Mouse (Mus musculus): ENCODE measurements around the gene Eln. TPM values are rescaled to one million over a fixed set of nuclear protein-coding genes. Genes with fewer than 3 reads are reported as not detected.

Eln gene
- total RNA-seq (2014; fragmentation: Nextera tagmentation) (not detected in 2 replicates), total RNA-seq (2017) (0.06 and 0.22 TPM in 2 replicates), polyA plus RNA-seq (2012) (not detected in 2 replicates)

DNA sequence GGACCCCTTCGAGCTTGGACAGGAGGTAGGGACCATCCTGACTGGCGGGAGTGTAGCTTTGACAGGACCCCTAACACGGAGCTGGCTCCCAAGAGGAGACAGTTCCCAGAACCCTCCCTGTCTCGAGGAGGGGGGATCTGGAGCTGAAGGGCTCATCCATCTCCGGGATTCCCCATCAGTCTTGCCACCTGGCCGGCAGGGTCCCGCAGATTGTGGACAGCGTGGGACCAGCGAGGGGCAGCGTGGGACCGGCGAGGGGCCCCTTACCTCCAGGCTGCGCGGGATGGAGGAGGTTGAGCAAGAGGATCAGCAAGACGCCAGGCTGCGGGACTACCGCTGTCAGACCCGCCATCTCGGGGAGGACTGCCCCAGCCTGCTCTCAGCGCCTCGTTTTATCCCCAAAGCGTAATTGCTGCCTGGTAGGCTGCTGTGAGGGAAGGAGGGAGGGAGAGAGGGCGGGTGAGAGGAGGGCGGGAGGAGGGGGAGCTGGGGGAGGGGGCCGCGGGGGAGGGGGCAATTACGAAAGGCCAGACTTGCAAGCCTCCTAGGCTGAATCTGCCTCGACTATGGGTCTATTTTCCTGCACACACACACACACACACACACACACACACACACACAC lies at the start of gene Eln:
Gene Eln (minus strand): TSS at position 434 of the 622 bp plus-strand sequence.
- H3K36me3 ChIP-seq (replicated peaks), result no peaks in the 10 kb centered on the region
- H3K4me3 ChIP-seq (ENCODE audit: low read depth, low read length), result no peak within 1 kb of the TSS; the same call in 1 of the 2 replicates
- peaks cover 10% of the 10 kb centered on the region; the same call in 1 of the 2 replicates for H3K27me3 ChIP-seq (ENCODE audit: insufficient read depth, low read length)
- no peaks in the 10 kb centered on the region for H3K9me3 ChIP-seq (replicated peaks)
- no peaks in the 10 kb centered on the region for H3K4me1 ChIP-seq (ENCODE audit: insufficient read depth, low read depth, low read length)
- DNase-seq (ENCODE audit: low spot score), result no peak
- ATAC-seq (ENCODE audit: extremely low read depth, insufficient number of reproducible peaks, low FRiP score, poor library complexity, severe bottlenecking), result no peak
- TF ChIP-seq TAL1 (conservative IDR thresholded peaks at IDR 0.05; ENCODE audit: low read depth, low read length) (no peak), GATA1 (IDR thresholded peaks at IDR 0.05; ENCODE audit: borderline replicate concordance, low read length) (no peak), CTCF (IDR thresholded peaks at IDR 0.05; ENCODE audit: low read depth, low read length) (no peak), GATA2 (IDR thresholded peaks at IDR 0.05; ENCODE audit: borderline replicate concordance, low read depth, low read length) (no peak), POLR2AphosphoS5 (IDR thresholded peaks at IDR 0.05; ENCODE audit: insufficient replicate concordance, low read depth, low read length) (no peak)

DNA sequence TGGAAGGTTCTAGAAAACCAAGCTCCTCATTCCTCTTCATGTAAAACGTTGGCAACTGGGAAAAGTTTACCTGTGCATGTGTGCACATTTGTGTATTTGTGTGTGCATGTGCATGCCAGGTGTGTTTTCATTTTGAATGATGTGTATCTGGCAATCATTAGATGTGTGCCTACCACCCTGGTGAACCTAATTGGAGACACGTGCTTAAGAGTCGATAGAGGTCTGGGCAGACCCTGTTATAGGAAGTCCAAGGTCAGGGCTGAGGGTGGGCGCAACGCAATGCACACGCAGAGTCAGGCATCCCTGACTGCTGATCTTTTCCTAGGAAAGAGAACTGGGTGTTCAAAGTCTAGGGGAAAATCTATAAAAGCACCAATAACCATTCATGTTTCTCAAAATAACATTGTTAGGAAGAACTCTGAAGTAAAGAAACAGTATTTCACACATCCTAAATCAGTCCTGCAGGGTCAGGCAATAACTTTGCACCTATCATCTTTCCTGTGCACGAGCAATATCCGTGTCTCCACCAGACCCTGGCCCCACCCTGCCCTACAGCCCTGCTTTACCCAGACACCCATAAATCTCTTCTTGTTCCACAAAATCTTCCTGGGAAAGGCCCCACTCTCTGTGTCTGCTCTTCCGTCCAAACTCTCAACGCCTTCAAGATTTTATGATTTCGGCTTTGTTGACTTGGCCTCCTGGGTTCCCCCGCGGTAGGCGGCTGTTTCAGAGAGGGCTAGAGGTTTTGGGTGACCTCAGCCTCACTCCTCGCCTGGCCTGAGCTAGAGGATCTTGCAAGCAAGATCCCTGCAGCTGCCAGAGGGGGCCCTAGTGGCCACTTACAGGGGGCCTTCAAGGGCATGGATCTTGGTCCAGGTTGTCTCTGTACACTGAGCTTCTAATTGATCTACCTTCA lies 43.2 kb upstream of the Eln start:
- peaks cover 3% of the 10 kb centered on the region for H3K9me3 ChIP-seq (replicated peaks)
- no peaks in the 10 kb centered on the region for H3K27me3 ChIP-seq (ENCODE audit: insufficient read depth, low read length)
- no peak overlapping the region for H3K4me3 ChIP-seq (ENCODE audit: low read depth, low read length)
- no peak for ATAC-seq (ENCODE audit: extremely low read depth, insufficient number of reproducible peaks, low FRiP score, poor library complexity, severe bottlenecking)
- TF ChIP-seq POLR2AphosphoS5 (IDR thresholded peaks at IDR 0.05; ENCODE audit: insufficient replicate concordance, low read depth, low read length) (no peak), TAL1 (conservative IDR thresholded peaks at IDR 0.05; ENCODE audit: low read depth, low read length) (no peak), GATA1 (IDR thresholded peaks at IDR 0.05; ENCODE audit: borderline replicate concordance, low read length) (no peak), GATA2 (IDR thresholded peaks at IDR 0.05; ENCODE audit: borderline replicate concordance, low read depth, low read length) (no peak), CTCF (IDR thresholded peaks at IDR 0.05; ENCODE audit: low read depth, low read length) (no peak)
- H3K36me3 ChIP-seq (replicated peaks), result no peaks in the 10 kb centered on the region
- DNase-seq (ENCODE audit: low spot score), result no peak
- H3K4me1 ChIP-seq (ENCODE audit: insufficient read depth, low read depth, low read length), result no peaks in the 10 kb centered on the region

DNA sequence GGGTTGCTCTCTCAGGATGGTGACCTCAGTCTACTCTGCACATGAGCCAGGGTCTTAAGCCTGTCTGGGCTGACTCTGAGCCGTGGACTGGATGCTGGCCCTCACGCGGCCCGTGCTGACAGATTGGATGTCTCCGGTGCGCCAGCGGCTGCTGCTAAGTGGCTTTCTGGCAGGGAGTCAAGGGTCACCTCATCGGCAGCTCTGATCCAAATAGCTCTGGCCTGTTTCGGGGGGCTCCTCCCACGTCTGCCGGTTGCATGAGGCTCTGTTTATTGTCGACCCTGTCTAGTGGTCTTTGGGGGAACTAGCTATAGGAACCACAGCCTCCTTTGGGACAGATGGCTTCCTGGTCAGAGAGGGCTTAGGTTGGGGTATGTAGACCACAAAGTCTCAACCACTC lies 41.1 kb upstream of the Eln start:
- ATAC-seq (ENCODE audit: extremely low read depth, insufficient number of reproducible peaks, low FRiP score, poor library complexity, severe bottlenecking) (no peak), DNase-seq (ENCODE audit: low spot score) (no peak)
- TF ChIP-seq GATA2 (IDR thresholded peaks at IDR 0.05; ENCODE audit: borderline replicate concordance, low read depth, low read length) (no peak), GATA1 (IDR thresholded peaks at IDR 0.05; ENCODE audit: borderline replicate concordance, low read length) (no peak), CTCF (IDR thresholded peaks at IDR 0.05; ENCODE audit: low read depth, low read length) (no peak), TAL1 (conservative IDR thresholded peaks at IDR 0.05; ENCODE audit: low read depth, low read length) (no peak), POLR2AphosphoS5 (IDR thresholded peaks at IDR 0.05; ENCODE audit: insufficient replicate concordance, low read depth, low read length) (no peak)
- Histone ChIP-seq H3K36me3 (replicated peaks) (no peaks in the 10 kb centered on the region), H3K9me3 (replicated peaks) (peaks cover 3% of the 10 kb centered on the region), H3K4me1 (ENCODE audit: insufficient read depth, low read depth, low read length) (no peaks in the 10 kb centered on the region), H3K27me3 (ENCODE audit: insufficient read depth, low read length) (no peaks in the 10 kb centered on the region), H3K4me3 (ENCODE audit: low read depth, low read length) (no peak overlapping the region)

DNA sequence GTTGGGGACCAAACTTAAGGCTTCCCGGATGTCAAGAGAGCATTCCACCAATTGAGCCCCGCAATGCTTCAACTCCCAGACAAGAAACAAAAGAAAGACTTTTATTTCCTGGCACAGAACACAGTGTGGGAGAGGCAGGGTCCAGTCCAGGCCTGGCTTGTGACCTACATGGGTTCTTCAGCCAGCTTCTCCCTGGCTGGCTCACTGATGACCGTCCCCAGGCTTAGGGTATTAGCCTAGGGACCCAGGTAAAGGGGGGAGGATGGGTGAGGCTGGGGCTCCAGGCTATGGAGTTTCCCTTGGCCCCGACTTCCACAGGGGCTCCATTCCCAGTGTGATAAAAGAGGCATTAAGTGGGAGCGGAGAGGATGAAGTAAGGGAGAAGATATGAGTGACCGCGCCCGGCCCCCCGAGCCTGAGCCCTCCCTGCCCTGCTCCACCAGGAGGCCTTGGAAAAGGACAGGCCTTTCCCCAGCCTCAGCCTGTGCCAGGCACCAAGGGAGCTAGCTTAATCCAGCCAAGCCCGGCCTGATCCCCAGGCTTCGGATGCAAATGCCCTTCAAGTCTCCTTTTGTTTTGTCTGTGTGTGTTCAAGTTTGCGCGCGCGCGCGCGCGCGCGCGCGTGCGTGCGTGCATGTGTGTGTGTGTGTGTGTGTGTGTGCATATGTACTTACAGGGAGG lies 38.7 kb upstream of the Eln start:
- Histone ChIP-seq H3K27me3 (ENCODE audit: insufficient read depth, low read length) (no peaks in the 10 kb centered on the region), H3K9me3 (replicated peaks) (no peaks in the 10 kb centered on the region), H3K4me1 (ENCODE audit: insufficient read depth, low read depth, low read length) (no peaks in the 10 kb centered on the region), H3K4me3 (ENCODE audit: low read depth, low read length) (no peak overlapping the region), H3K36me3 (replicated peaks) (no peaks in the 10 kb centered on the region)
- DNase-seq (ENCODE audit: low spot score) (no peak), ATAC-seq (ENCODE audit: extremely low read depth, insufficient number of reproducible peaks, low FRiP score, poor library complexity, severe bottlenecking) (no peak)
- no peak for TF ChIP-seq GATA2 (IDR thresholded peaks at IDR 0.05; ENCODE audit: borderline replicate concordance, low read depth, low read length)
- TF ChIP-seq GATA1 (IDR thresholded peaks at IDR 0.05; ENCODE audit: borderline replicate concordance, low read length), result no peak
- TF ChIP-seq TAL1 (conservative IDR thresholded peaks at IDR 0.05; ENCODE audit: low read depth, low read length), result no peak
- no peak for TF ChIP-seq POLR2AphosphoS5 (IDR thresholded peaks at IDR 0.05; ENCODE audit: insufficient replicate concordance, low read depth, low read length)
- TF ChIP-seq CTCF (IDR thresholded peaks at IDR 0.05; ENCODE audit: low read depth, low read length), result no peak

DNA sequence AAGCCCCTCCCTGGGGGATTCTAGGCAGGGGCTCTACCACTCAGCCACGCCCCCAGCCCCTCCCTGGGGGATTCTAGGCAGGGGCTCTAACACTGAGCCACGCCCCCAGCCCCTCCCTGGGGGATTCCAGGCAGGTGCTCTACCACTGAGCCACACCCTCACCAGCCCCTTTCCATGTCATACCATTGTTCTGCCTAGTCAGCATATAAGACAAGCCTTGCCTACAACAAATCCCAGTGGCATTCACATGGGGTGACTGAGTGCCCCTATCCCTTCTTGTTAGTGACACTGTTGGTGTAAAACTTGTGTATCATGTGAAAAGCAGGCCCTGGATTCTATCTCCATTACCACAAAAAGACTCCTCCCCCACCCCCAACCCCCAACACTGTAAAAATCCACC lies 36.7 kb upstream of the Eln start:
- DNase-seq (ENCODE audit: low spot score) (no peak), ATAC-seq (ENCODE audit: extremely low read depth, insufficient number of reproducible peaks, low FRiP score, poor library complexity, severe bottlenecking) (no peak)
- Histone ChIP-seq H3K9me3 (replicated peaks) (no peaks in the 10 kb centered on the region), H3K4me1 (ENCODE audit: insufficient read depth, low read depth, low read length) (no peaks in the 10 kb centered on the region), H3K27me3 (ENCODE audit: insufficient read depth, low read length) (peaks cover 3% of the 10 kb centered on the region; the same call in 1 of the 2 replicates), H3K4me3 (ENCODE audit: low read depth, low read length) (no peak overlapping the region), H3K36me3 (replicated peaks) (no peaks in the 10 kb centered on the region)
- TF ChIP-seq CTCF (IDR thresholded peaks at IDR 0.05; ENCODE audit: low read depth, low read length) (no peak), TAL1 (conservative IDR thresholded peaks at IDR 0.05; ENCODE audit: low read depth, low read length) (no peak), POLR2AphosphoS5 (IDR thresholded peaks at IDR 0.05; ENCODE audit: insufficient replicate concordance, low read depth, low read length) (no peak), GATA2 (IDR thresholded peaks at IDR 0.05; ENCODE audit: borderline replicate concordance, low read depth, low read length) (no peak), GATA1 (IDR thresholded peaks at IDR 0.05; ENCODE audit: borderline replicate concordance, low read length) (no peak)
